Mouse (Mus musculus) macrophage (primary cell): ENCODE results near the gene H2bfm. TPM values are rescaled to one million over a fixed set of nuclear protein-coding genes. Genes with fewer than 3 reads are reported as not detected.
"Not testable (repeated sequence)": the region's sequence is repeated elsewhere in the genome, so short reads cannot be mapped to it uniquely, and the experiment has no call there.

Experiments
- H3K27ac ChIP-seq: fragments of 350-480 bp; formaldehyde crosslinking; 2 replicates; pipeline ENCODE4 v1.9.0; 2021
- H3K36me3 ChIP-seq: fragments of 350-480 bp; formaldehyde crosslinking; 2 replicates; pipeline ENCODE4 v1.9.0; 2021; ENCODE audit errors: inconsistent target
- H3K4me3 ChIP-seq: fragments of 350-480 bp; formaldehyde crosslinking; 2 replicates; pipeline ENCODE4 v1.9.0; 2021; ENCODE audit errors: inconsistent target
- H3K79me2 ChIP-seq: fragments of 350-480 bp; formaldehyde crosslinking; 2 replicates; pipeline ENCODE4 v1.9.0; 2021; ENCODE audit errors: inconsistent target
- WGBS: methylation state at CpG from one replicate; pipeline ENCODE4 v1.1.7; 2026; ENCODE audit warnings: inconsistent platforms; ENCODE audit not compliant: missing documents; 5-methylcytosine and 5-hydroxymethylcytosine counted together
- polyA plus RNA-seq: library from polyadenylated mRNA; stranded (reverse); fragments of 250-400 nt; gene quantifications from 3 replicates; pipeline ENCODE4 v1.2.4, GENCODE M21; 2018; ENCODE audit warnings: inconsistent platforms
- total RNA-seq, 78 experiments: library from RNA; depleted of rRNA; stranded (reverse); fragments of 250-400 nt; gene quantifications; 1 replicate in 9 of 78; 2 replicates in 24 of 78; 3 replicates in 43 of 78; 4 replicates in 2 of 78; pipeline ENCODE4 v1.2.4; 2018; ENCODE audit warnings: inconsistent platforms in 56 of 78

The H2bfm gene
- total RNA-seq (2018; cell fraction: chromatin; rRNA removed): not detected
- not detected for total RNA-seq (2018; cell fraction: cytosol; rRNA removed)
- total RNA-seq (2018; cell fraction: nucleus; rRNA removed): not detected
- not detected in 3 replicates for polyA plus RNA-seq

DNA sequence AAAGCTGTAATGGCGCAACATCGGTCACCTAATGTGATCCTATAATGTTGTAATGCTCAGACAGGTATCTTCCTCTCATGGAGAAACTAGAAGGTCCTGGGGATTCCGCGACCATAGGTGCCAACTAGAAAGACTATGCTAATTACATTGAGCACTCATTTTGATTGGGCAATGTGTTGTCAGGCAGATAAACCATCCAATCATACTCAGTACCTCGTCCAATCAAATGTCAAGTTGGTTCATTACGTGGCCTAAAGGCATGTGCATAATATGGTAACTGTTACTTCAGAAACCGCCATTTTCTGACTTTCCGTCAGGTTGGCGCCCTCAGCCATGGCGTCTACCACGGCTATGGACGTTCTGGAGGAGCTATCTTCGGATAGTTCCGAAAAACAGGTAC, at the start of gene H2bfm:
Gene H2bfm, plus strand, starts transcription at position 295 of the 400 bp plus-strand sequence.
- no peak within 1 kb of the TSS for H3K4me3 ChIP-seq
- H3K79me2 ChIP-seq: no peaks in the 10 kb centered on the region
- WGBS: 95% methylated on average over 12 of the region's 14 CpGs
- H3K36me3 ChIP-seq: no peaks in the 10 kb centered on the region
- no peak within 1 kb of the TSS for H3K27ac ChIP-seq

DNA sequence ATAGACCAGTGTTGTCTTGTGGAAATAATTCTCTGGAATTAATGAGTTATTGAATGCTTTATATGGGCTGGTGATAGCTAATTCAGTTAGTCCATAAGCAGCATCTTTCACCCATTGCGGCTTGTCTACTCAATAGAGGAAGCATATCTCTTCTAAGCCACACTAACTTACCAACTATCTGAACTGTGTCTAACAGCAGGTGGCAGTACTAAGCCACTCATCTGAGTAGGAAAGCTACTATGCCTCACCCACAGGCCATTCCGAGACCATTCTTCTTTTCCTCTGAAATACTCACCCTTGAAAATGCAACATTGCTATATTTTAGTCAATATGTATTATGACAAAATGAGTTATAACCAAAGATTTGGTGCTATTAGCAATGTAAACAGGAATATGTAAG, 31.4 kb upstream of the H2bfm start:
- H3K27ac ChIP-seq: no peak overlapping the region
- H3K4me3 ChIP-seq: no peak overlapping the region
- H3K79me2 ChIP-seq: no peaks in the 10 kb centered on the region
- 47% methylated on average over 2 of the region's 2 CpGs for WGBS
- no peaks in the 10 kb centered on the region for H3K36me3 ChIP-seq

DNA sequence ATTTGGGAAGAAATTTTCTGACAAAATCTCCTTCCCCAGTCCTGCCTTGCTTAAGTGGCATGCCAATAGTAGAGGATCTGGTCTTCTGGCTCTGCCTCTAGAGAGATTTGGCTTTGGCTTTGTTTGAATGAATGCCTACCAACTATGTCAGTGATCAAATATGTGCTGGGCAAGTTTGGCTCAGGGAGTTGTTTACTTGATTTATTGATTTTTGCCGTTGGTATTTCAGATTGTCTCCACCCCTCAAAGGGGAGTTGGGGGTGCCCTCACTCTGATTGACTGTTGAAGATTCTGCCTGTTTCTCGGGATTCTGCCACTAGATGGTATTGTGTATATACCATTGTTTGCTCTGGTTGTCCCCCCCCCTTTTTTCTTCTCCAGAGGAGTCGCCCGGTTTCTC, 22.8 kb upstream of the H2bfm start:
- H3K4me3 ChIP-seq: no peak overlapping the region
- no peaks in the 10 kb centered on the region for H3K79me2 ChIP-seq
- no peaks in the 10 kb centered on the region for H3K36me3 ChIP-seq
- no peak overlapping the region for H3K27ac ChIP-seq
- 89% methylated on average over 2 of the region's 4 CpGs for whole genome bisulfite sequencing

DNA sequence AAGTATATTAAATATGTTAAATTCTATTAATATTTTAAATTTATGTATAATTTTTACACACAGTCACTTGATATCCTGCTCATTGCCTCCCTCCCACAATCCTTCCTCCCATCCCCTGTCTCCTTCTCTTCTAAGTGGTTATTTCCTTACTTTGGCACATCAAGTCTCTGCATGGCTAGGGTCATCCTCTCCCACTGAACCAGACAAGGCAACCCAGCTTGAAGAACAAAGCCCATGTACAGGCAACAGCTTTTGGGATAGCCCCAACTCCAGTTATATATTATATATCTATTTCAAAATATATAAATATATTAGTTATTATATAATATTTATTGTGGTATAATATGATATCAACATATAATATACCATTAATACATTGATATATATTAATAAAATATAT, 1.3 kb upstream of the H2bfm start:
- H3K79me2 ChIP-seq: no peaks in the 10 kb centered on the region
- H3K36me3 ChIP-seq: no peaks in the 10 kb centered on the region
- no peak overlapping the region for H3K27ac ChIP-seq
- no peak overlapping the region for H3K4me3 ChIP-seq

DNA sequence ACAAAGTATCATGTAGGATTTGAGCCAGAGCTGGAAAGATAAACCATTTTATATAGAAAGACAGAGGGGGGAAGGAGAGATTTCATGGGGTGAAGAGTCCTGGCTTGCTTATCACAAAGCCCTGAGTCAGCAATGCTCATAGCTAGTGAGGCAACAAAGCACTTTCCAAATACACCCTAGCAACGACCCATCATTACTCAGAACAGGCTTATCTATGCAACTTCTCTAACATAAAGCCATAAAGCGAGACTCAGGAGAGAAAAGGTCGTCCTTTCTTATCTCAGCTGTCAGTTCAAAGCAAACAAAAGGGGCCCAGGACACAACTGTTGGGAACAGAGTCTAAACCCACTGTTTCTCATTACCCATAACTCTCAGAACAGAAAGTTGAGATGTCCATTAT, 10.9 kb downstream of the H2bfm start:
- Histone ChIP-seq H3K4me3 (no peak overlapping the region), H3K36me3 (no peaks in the 10 kb centered on the region), H3K27ac (no peak overlapping the region), H3K79me2 (no peaks in the 10 kb centered on the region)
- 59% methylated on average over 3 of the region's 3 CpGs for WGBS

DNA sequence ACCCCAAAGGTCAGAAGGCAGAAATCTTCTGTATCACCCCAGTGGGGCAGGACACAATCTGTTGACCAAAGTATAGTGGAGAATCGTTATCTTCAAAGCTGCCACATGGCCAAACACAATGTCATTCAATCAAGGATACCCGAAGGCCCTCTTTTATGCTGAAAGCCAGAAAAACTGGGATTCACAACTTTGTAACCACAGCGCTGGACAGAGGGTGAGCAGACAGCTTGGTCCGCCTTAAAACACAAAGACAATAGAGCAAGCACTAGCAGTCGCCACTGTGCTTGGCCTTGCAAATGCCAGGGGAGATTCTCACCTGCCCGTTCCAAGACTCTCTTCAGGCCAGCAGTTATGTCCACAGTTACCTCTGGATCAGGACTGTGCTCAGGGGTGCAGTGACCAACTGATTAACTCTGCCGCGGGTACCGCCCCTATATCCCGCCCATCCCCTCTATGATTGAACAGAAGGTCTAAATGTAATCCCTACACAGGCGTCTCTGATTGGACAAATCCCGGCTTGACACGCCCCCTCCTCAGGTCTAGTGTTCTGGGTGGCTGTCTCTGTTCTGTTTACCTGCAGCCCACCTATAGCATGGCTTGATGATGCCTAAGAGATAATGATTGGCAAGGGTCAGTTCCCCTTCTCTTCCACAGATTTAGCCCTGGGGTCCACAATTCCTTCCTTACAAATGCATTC, 30.6 kb downstream of the H2bfm start:
- not testable (repeated sequence) for H3K36me3 ChIP-seq, H3K4me3 ChIP-seq, H3K79me2 ChIP-seq, H3K27ac ChIP-seq
- WGBS: 54% methylated on average over 13 of the region's 13 CpGs

DNA sequence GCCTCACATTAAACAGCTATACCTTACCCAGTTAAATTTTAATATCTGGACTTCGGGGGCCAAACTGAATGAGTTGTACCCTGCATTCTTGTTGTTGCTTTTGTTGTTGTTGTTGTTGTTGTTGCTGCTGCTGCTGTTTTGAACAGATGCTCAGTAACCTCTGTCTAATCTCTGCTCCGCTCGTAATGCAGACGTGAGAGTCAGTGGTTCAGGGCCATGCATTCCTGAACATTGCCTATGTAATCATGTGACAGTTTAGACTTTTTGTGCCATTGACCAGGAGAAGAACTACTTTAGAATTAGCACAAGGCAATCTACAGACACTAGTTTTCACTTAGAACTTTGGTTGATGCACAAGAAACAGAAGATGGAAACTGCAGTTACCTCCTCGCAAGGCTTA, 31.2 kb downstream of the H2bfm start:
- WGBS: 80% methylated on average over 3 of the region's 5 CpGs
- H3K79me2 ChIP-seq, H3K27ac ChIP-seq, H3K36me3 ChIP-seq, H3K4me3 ChIP-seq: not testable (repeated sequence)

DNA sequence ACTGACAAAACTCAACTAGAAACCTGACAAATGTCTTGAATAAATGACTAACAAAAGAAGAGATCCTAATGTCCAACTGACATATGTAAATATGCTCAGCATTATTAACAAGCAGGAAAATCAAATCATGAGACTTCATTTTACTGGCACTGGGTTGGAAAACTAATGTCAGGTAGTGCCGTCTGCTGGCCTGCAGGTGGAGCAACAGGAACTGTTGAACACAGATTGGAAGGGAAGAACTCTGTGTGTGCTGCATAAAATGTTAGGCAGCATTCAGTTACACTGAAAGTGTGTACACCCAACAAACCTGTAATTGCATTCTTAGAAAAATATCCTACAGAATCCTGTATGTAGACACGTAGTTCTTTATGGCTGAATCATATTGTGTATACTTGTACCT, 32.6 kb downstream of the H2bfm start:
- WGBS: 28% methylated on average over 2 of the region's 2 CpGs
- Histone ChIP-seq H3K4me3 (no peak overlapping the region), H3K79me2 (no peaks in the 10 kb centered on the region), H3K36me3 (no peaks in the 10 kb centered on the region), H3K27ac (no peak overlapping the region)

DNA sequence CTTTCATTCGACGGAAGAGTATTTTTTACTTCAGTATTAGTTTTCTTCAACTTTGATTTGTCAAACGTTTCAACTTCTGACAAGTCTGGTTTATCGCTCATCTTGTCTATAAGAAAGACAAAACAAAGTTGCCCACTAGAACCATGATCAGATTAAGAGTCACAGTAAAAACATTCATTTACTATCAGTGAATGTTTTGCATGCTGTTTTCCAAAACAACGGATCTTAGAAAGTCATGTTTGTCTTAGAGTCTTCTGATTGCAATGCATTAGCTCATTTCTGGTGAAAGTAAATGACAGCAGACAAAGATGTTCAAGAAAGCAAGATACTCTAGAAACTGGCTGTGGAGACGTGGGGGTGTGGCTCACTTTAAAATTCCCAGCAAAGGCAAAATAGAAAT, 48.3 kb downstream of the H2bfm start, which contains the start of gene Tmsb15b2:
Gene Tmsb15b2, minus strand, starts transcription at position 101 of the 400 bp plus-strand sequence.
- not testable (repeated sequence) for H3K79me2 ChIP-seq, H3K36me3 ChIP-seq, H3K4me3 ChIP-seq, H3K27ac ChIP-seq
- 92% methylated on average over 6 of the region's 6 CpGs for WGBS

DNA sequence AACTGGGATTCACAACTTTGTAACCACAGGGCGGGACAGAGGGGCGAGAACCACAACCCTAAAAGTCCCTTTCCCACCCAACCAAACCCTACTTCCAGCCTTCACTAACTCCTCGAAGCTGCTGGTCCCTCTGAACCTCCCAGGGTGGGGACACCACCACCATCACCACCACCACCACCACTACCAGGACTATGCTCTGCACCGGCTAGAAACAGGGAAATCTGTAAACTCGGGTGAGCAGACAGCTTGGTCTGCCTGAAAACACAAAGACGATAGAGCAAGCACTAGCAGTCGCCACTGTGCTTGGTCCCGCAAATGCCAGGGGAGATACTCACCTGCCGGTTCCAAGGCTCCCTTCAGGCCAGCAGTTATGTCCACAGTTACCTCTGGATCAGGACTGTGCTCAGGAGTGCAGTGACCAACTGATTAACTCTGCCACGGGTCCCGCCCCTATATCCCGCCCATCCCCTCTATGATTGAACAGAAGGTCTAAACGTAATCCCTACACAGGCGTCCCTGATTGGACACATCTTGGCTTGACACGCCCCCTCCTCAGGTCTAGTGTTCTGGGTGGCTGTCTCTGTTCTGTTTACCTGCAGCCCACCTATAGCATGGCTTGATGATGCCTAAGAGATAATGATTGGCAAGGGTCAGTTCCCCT, 49.4 kb downstream of the H2bfm start, which contains the start of the genes Tmsb15l and Tmsb15b1:
Gene Tmsb15l, minus strand, starts transcription at position 446 of the 661 bp plus-strand sequence.
Gene Tmsb15b1, minus strand, starts transcription at position 451 of the 661 bp plus-strand sequence.
- H3K4me3 ChIP-seq: no peak within 1 kb of the TSS
- no peak within 1 kb of the TSS for H3K27ac ChIP-seq
- H3K36me3 ChIP-seq: no peaks in the 10 kb centered on the region
- no peaks in the 10 kb centered on the region for H3K79me2 ChIP-seq
- WGBS: 30% methylated on average over 12 of the region's 15 CpGs

Other genes with a start within 250 kb of the H2bfm start
- gene Tceal1, start 219.3 kb upstream of the H2bfm start, polyA plus RNA-seq: 1.1 to 1.3 TPM (median 1.2 TPM) in 3 replicates
- gene Morf4l2, start 183.6 kb upstream of the H2bfm start, polyA plus RNA-seq: 146 to 528 TPM (median 198 TPM) in 3 replicates
- gene Glra4, start 147.2 kb upstream of the H2bfm start, polyA plus RNA-seq: not detected in 3 replicates
- gene Plp1, start 104.7 kb upstream of the H2bfm start, polyA plus RNA-seq: 0.05 to 0.20 TPM (median 0.06 TPM) in 3 replicates
- gene Rab9b, start 58.6 kb upstream of the H2bfm start, polyA plus RNA-seq: not detected in 3 replicates
- not detected in 3 replicates for gene Tmsb15b2, start 48.2 kb downstream of the H2bfm start, polyA plus RNA-seq
- gene Tmsb15l, start 49.5 kb downstream of the H2bfm start, polyA plus RNA-seq: 0.33 to 0.49 TPM (median 0.36 TPM) in 3 replicates
- gene Tmsb15b1, start 49.5 kb downstream of the H2bfm start, polyA plus RNA-seq: not detected in 3 replicates
- not detected in 3 replicates for gene Zcchc18, start 65.8 kb downstream of the H2bfm start, polyA plus RNA-seq
- 2.3 to 3.0 TPM (median 2.7 TPM) in 3 replicates for gene Slc25a53, start 111.0 kb downstream of the H2bfm start, polyA plus RNA-seq
- 2.3 to 3.2 TPM (median 2.4 TPM) in 3 replicates for gene Fam199x, start 122.3 kb downstream of the H2bfm start, polyA plus RNA-seq
- gene Esx1, start 194.8 kb downstream of the H2bfm start, polyA plus RNA-seq: not detected in 3 replicates